Mouse (Mus musculus) MEL (cell line): ENCODE measurements around the gene N4bp3. TPM values are rescaled to one million over a fixed set of nuclear protein-coding genes. Genes with fewer than 3 reads are reported as not detected.

Experiments used
- DNase-seq: peaks from one replicate; pipeline ENCODE4 v3.0.0; 2011; ENCODE audit warnings: low read depth, low spot score
- H3K27ac ChIP-seq: 2 replicates; pipeline ENCODE4 v1.5.1; 2012; ENCODE audit warnings: low read depth, mild to moderate bottlenecking, control low read depth, low read length, moderate library complexity; ENCODE audit not compliant: control insufficient read depth
- H3K27me3 ChIP-seq, 2 experiments: fragments of 150-350 bp in 1 of 2; sonication (generic) in 1 of 2; 2 replicates each; pipeline ENCODE4 v1.6.1; 2012; ENCODE audit warnings: low read length in 2 of 2, mild to moderate bottlenecking in 2 of 2, improper control_type of control experiment in 1 of 2, moderate library complexity in 1 of 2; ENCODE audit not compliant: insufficient read depth in 2 of 2, control insufficient read depth in 1 of 2
- H3K36me3 ChIP-seq, 2 experiments: 2 replicates each; pipeline ENCODE4 v1.6.1; 2012 to 2014; ENCODE audit warnings: low read length in 2 of 2, improper control_type of control experiment in 1 of 2, inconsistent platforms in 1 of 2, mild to moderate bottlenecking in 1 of 2; ENCODE audit not compliant: insufficient read depth in 2 of 2, control insufficient read depth in 1 of 2
- H3K4me1 ChIP-seq, 2 experiments: fragments of 150-350 bp in 1 of 2; sonication (generic) in 1 of 2; 2 replicates each; pipeline ENCODE4 v1.6.1; 2012; ENCODE audit warnings: low read length in 2 of 2, improper control_type of control experiment in 1 of 2, mild to moderate bottlenecking in 1 of 2; ENCODE audit not compliant: insufficient read depth in 2 of 2, control insufficient read depth in 1 of 2
- H3K4me3 ChIP-seq, 2 experiments: fragments of 150-350 bp in 1 of 2; sonication (generic) in 1 of 2; 2 replicates each; pipeline ENCODE4 v1.5.1; 2012; ENCODE audit warnings: low read depth in 2 of 2, low read length in 2 of 2, mild to moderate bottlenecking in 2 of 2, moderate library complexity in 2 of 2, control low read depth in 1 of 2, improper control_type of control experiment in 1 of 2; ENCODE audit not compliant: control insufficient read depth in 1 of 2, insufficient read depth in 1 of 2
- H3K79me2 ChIP-seq: 2 replicates; pipeline ENCODE4 v1.6.1; 2012; ENCODE audit warnings: mild to moderate bottlenecking, low read length, moderate library complexity; ENCODE audit not compliant: control insufficient read depth, poor library complexity, insufficient read depth
- H3K9ac ChIP-seq: 2 replicates; pipeline ENCODE4 v1.6.1; 2012; ENCODE audit warnings: low read depth, mild to moderate bottlenecking, control low read depth, low read length, moderate library complexity; ENCODE audit not compliant: control insufficient read depth, poor library complexity, severe bottlenecking
- H3K9me3 ChIP-seq: fragments of 150-350 bp; sonication (generic); replicated peaks from 2 replicates; pipeline ENCODE4 v1.6.1; 2012; ENCODE audit warnings: mild to moderate bottlenecking, low read length, improper control_type of control experiment, moderate library complexity; ENCODE audit not compliant: insufficient read depth
- CHD1 ChIP-seq: IDR thresholded peaks from 2 replicates; pipeline ENCODE4 v1.6.1; 2012; ENCODE audit warnings: low read depth, mild to moderate bottlenecking, inconsistent platforms, low read length, improper control_type of control experiment
- E2F4 ChIP-seq: IDR thresholded peaks from 2 replicates; pipeline ENCODE4 v1.6.1; 2011; ENCODE audit warnings: low read depth, low read length, improper control_type of control experiment, borderline replicate concordance
- ELF1 ChIP-seq: IDR thresholded peaks from 2 replicates; pipeline ENCODE4 v1.6.1; 2014; ENCODE audit warnings: low read depth, mild to moderate bottlenecking, inconsistent platforms, low read length, improper control_type of control experiment, moderate library complexity
- EP300 ChIP-seq, 2 experiments: IDR thresholded peaks; 2 replicates each; pipeline ENCODE4 v1.6.1; 2011; ENCODE audit warnings: improper control_type of control experiment in 2 of 2, low read length in 2 of 2, low read depth in 1 of 2, mild to moderate bottlenecking in 1 of 2
- ETS1 ChIP-seq: IDR thresholded peaks from 2 replicates; pipeline ENCODE4 v1.6.1; 2012; ENCODE audit warnings: low read depth, mild to moderate bottlenecking, inconsistent platforms, low read length, improper control_type of control experiment, moderate library complexity
- HCFC1 ChIP-seq: IDR thresholded peaks from 2 replicates; pipeline ENCODE4 v1.6.1; 2012; ENCODE audit warnings: low read depth, mild to moderate bottlenecking, inconsistent platforms, low read length, improper control_type of control experiment, moderate library complexity
- MAX ChIP-seq: IDR thresholded peaks from 2 replicates; pipeline ENCODE4 v1.6.1; 2011; ENCODE audit warnings: low read length, improper control_type of control experiment
- MEF2A ChIP-seq: IDR thresholded peaks from 2 replicates; pipeline ENCODE4 v1.6.1; 2014; ENCODE audit warnings: low read depth, mild to moderate bottlenecking, inconsistent platforms, low read length, improper control_type of control experiment; ENCODE audit not compliant: poor library complexity, insufficient replicate concordance, severe bottlenecking; ENCODE audit errors: extremely low read depth
- MXI1 ChIP-seq: IDR thresholded peaks from 2 replicates; pipeline ENCODE4 v1.6.1; 2011; ENCODE audit warnings: mild to moderate bottlenecking, low read depth, low read length, improper control_type of control experiment
- MYB ChIP-seq: IDR thresholded peaks from 2 replicates; pipeline ENCODE4 v1.6.1; 2011; ENCODE audit warnings: mild to moderate bottlenecking, low read depth, low read length, improper control_type of control experiment
- MYC ChIP-seq: IDR thresholded peaks from 2 replicates; pipeline ENCODE4 v1.6.1; 2011; ENCODE audit warnings: low read depth, mild to moderate bottlenecking, low read length, improper control_type of control experiment, moderate library complexity
- NRF1 ChIP-seq: IDR thresholded peaks from 2 replicates; pipeline ENCODE4 v1.6.1; 2014; ENCODE audit warnings: low read depth, mild to moderate bottlenecking, inconsistent platforms, low read length, improper control_type of control experiment, moderate library complexity; ENCODE audit not compliant: poor library complexity, insufficient read depth, severe bottlenecking
- POLR2A ChIP-seq, 2 experiments: IDR thresholded peaks; 2 replicates each; pipeline ENCODE4 v1.6.1; 2011 to 2012; ENCODE audit warnings: low read length in 2 of 2, mild to moderate bottlenecking in 2 of 2, control low read depth in 1 of 2, improper control_type of control experiment in 1 of 2, low read depth in 1 of 2, moderate library complexity in 1 of 2; ENCODE audit not compliant: control insufficient read depth in 1 of 2, insufficient read depth in 1 of 2, poor library complexity in 1 of 2
- POLR2AphosphoS5 ChIP-seq: IDR thresholded peaks from 2 replicates; pipeline ENCODE4 v1.6.1; 2012; ENCODE audit warnings: low read depth, borderline replicate concordance, mild to moderate bottlenecking, inconsistent platforms, low read length, moderate library complexity, mixed read lengths
- RCOR1 ChIP-seq: IDR thresholded peaks from 2 replicates; pipeline ENCODE4 v1.6.1; 2012; ENCODE audit warnings: low read depth, mild to moderate bottlenecking, inconsistent platforms, low read length, improper control_type of control experiment
- SIN3A ChIP-seq: IDR thresholded peaks from 2 replicates; pipeline ENCODE4 v1.6.1; 2012; ENCODE audit warnings: low read length, improper control_type of control experiment, inconsistent platforms
- TCF12 ChIP-seq: IDR thresholded peaks from 2 replicates; pipeline ENCODE4 v1.6.1; 2014; ENCODE audit warnings: low read depth, mild to moderate bottlenecking, inconsistent platforms, low read length, improper control_type of control experiment, moderate library complexity
- UBTF ChIP-seq: IDR thresholded peaks from 2 replicates; pipeline ENCODE4 v1.6.1; 2012; ENCODE audit warnings: low read depth, mild to moderate bottlenecking, inconsistent platforms, low read length, improper control_type of control experiment, moderate library complexity, borderline replicate concordance; ENCODE audit not compliant: insufficient read depth
- USF1 ChIP-seq: IDR thresholded peaks from 2 replicates; pipeline ENCODE4 v1.6.1; 2014; ENCODE audit warnings: low read depth, mild to moderate bottlenecking, inconsistent platforms, low read length, improper control_type of control experiment, moderate library complexity
- USF2 ChIP-seq, 2 experiments: IDR thresholded peaks; 2 replicates each; pipeline ENCODE4 v1.6.1; 2011 to 2012; ENCODE audit warnings: improper control_type of control experiment in 2 of 2, low read length in 2 of 2, borderline replicate concordance in 1 of 2, inconsistent platforms in 1 of 2, low read depth in 1 of 2, mild to moderate bottlenecking in 1 of 2; ENCODE audit not compliant: insufficient read depth in 1 of 2
- ZC3H11A ChIP-seq: IDR thresholded peaks from 2 replicates; pipeline ENCODE4 v1.6.1; 2012; ENCODE audit warnings: low read depth, mild to moderate bottlenecking, inconsistent platforms, low read length, improper control_type of control experiment
- ZMIZ1 ChIP-seq: IDR thresholded peaks from 2 replicates; pipeline ENCODE4 v1.6.1; 2012; ENCODE audit warnings: low read depth, mild to moderate bottlenecking, inconsistent platforms, low read length, improper control_type of control experiment, moderate library complexity
- ZNF384 ChIP-seq: IDR thresholded peaks from 2 replicates; pipeline ENCODE4 v1.6.1; 2012; ENCODE audit warnings: low read depth, mild to moderate bottlenecking, inconsistent platforms, low read length, improper control_type of control experiment
- polyA plus RNA-seq, 2 experiments: library from polyadenylated mRNA; stranded (reverse) in 1 of 2; unstranded in 1 of 2; fragments of >175 nt in 1 of 2; fragments of >200 nt in 1 of 2; gene quantifications; 2 replicates each; pipeline versions ENCODE4 v1.2.1 to v1.2.4; 2012; ENCODE audit warnings: low replicate concordance in 2 of 2, low read depth in 1 of 2; ENCODE audit not compliant: insufficient read length in 2 of 2, insufficient read depth in 1 of 2, missing spikeins in 1 of 2
- total RNA-seq: library from RNA; depleted of rRNA; stranded (reverse); fragments of 300-350 nt; gene quantifications from 2 replicates; pipeline ENCODE4 v1.2.3, GENCODE M21; 2012

Gene N4bp3
- total and polyA plus RNA-seq, 3 experiments = 6.9 to 11.5 TPM; not detected in 1

- Histone ChIP-seq H3K4me3 (no peak overlapping the region), H3K27ac (no peak overlapping the region), H3K9me3 (no peaks in the 10 kb centered on the region), H3K79me2 (no peaks in the 10 kb centered on the region), H3K9ac (no peak overlapping the region), H3K36me3 (peaks cover 0 to 11% of the 10 kb centered on the region in 2 experiments; a peak in 2 of 4 replicates), H3K27me3 (no peaks in the 10 kb centered on the region), H3K4me1 (peaks cover 8 to 15% of the 10 kb centered on the region in 2 experiments)
- TF ChIP-seq USF1 = no peak
- TF ChIP-seq TCF12 = no peak
- no peak for TF ChIP-seq EP300 (IDR thresholded peaks at IDR 0.05; ENCODE audit: low read depth in 1 of 2, low read length in 2 of 2)
- TF ChIP-seq MEF2A = no peak
- no peak for TF ChIP-seq ETS1
- no peak for TF ChIP-seq ZNF384
- no peak for TF ChIP-seq ELF1
- no peak for TF ChIP-seq MYB
- TF ChIP-seq USF2 (IDR thresholded peaks at IDR 0.05; ENCODE audit: borderline replicate concordance in 1 of 2, insufficient read depth in 1 of 2, low read depth in 1 of 2, low read length in 2 of 2) = no peak
- no peak for TF ChIP-seq MAX
- no peak for TF ChIP-seq MYC
- TF ChIP-seq UBTF = no peak
- TF ChIP-seq RCOR1 = no peak
- TF ChIP-seq NRF1 = no peak
- no peak for TF ChIP-seq POLR2AphosphoS5
- no peak for TF ChIP-seq SIN3A
- DNase-seq = no peak
Measured at GRCm38 (mm10) chr11:51662632-51663031, 12.0 kb upstream of the N4bp3 start.

GRCm38 (mm10) chr11:51661867-51662365 is 11.3 kb upstream of the N4bp3 start:
- H3K79me2 ChIP-seq = no peaks in the 10 kb centered on the region
- no peak overlapping the region for H3K4me3 ChIP-seq
- DNase-seq = no peak
- H3K9ac ChIP-seq = no peak overlapping the region
- H3K27ac ChIP-seq = no peak overlapping the region
- peaks cover 0 to 11% of the 10 kb centered on the region in 2 experiments; a peak in 2 of 4 replicates for H3K36me3 ChIP-seq
- peaks cover 8 to 15% of the 10 kb centered on the region in 2 experiments for H3K4me1 ChIP-seq
- H3K27me3 ChIP-seq = no peaks in the 10 kb centered on the region
- H3K9me3 ChIP-seq = no peaks in the 10 kb centered on the region
- no peak for TF ChIP-seq USF2 (IDR thresholded peaks at IDR 0.05; ENCODE audit: borderline replicate concordance in 1 of 2, insufficient read depth in 1 of 2, low read depth in 1 of 2, low read length in 2 of 2)
- no peak for TF ChIP-seq CHD1
- TF ChIP-seq ZC3H11A = no peak
- no peak for TF ChIP-seq ZMIZ1
- no peak for TF ChIP-seq ETS1
- no peak for TF ChIP-seq HCFC1
- TF ChIP-seq E2F4 = no peak
- no peak for TF ChIP-seq RCOR1
- no peak for TF ChIP-seq POLR2AphosphoS5
- no peak for TF ChIP-seq MXI1
- TF ChIP-seq ELF1 = no peak
- no peak for TF ChIP-seq TCF12
- no peak for TF ChIP-seq POLR2A (IDR thresholded peaks at IDR 0.05; ENCODE audit: control insufficient read depth in 1 of 2, insufficient read depth in 1 of 2, low read depth in 1 of 2, low read length in 2 of 2, poor library complexity in 1 of 2)
- no peak for TF ChIP-seq USF1
